Mouse (Mus musculus) T-cell, adult 66 days (primary cell): Measurements from ENCODE around the gene Ankrd17. TPM values are rescaled to one million over a fixed set of nuclear protein-coding genes. Genes with fewer than 3 reads are reported as not detected.

Experiments
- total RNA-seq, 2 experiments: library from RNA; stranded (reverse); gene quantifications; 3 replicates in 1 of 2; 4 replicates in 1 of 2; pipeline ENCODE4 v1.2.4; 2023

Gene Ankrd17
- 100 to 1,000 TPM; 162 to 166 TPM for total RNA-seq

GRCm38 (mm10) chr5:90366121-90367066, at the start of gene Ankrd17:
TSS of gene Ankrd17 (minus strand) at chr5:90366577.

GRCm38 (mm10) chr5:90367067-90367303, 608 bp upstream of the Ankrd17 start, which contains the start of gene Gm9958:
TSS of gene Gm9958 (plus strand) at chr5:90367204.

GRCm38 (mm10) chr5:90223534-90224381, 142.6 kb downstream of the Ankrd17 start, which contains the start of gene Cox18:
TSS of gene Cox18 (minus strand) at chr5:90224001.

Other genes starting within 250 kb of the Ankrd17 start
- gene Cox18, start 142.6 kb downstream of the Ankrd17 start, total RNA-seq: 10 to 100 TPM; 33.2 to 38.9 TPM
- gene Gm9958, start 627 bp upstream of the Ankrd17 start, total RNA-seq: 1 to 10 TPM; 3.3 to 3.6 TPM
- gene Alb, start 94.3 kb upstream of the Ankrd17 start, total RNA-seq: not detected
- gene Afp, start 124.2 kb upstream of the Ankrd17 start, total RNA-seq: 1 to 10 TPM; 7.6 to 8.4 TPM
- under 1 TPM in 1 of 2 experiments, not detected in 1; 0.36 TPM for gene Afm, start 152.4 kb upstream of the Ankrd17 start, total RNA-seq
- gene 5830473C10Rik, start 194.5 kb upstream of the Ankrd17 start, total RNA-seq: not detected